Mouse (Mus musculus): Measurements from ENCODE around the gene Nol12. TPM values are rescaled to one million over a fixed set of nuclear protein-coding genes. Genes with fewer than 3 reads are reported as not detected.

The Nol12 gene
- 42.3 and 45.1 TPM in 2 replicates for polyA plus RNA-seq (2011; ENCODE audit: insufficient read depth, insufficient read length, low read depth, missing spikeins)

DNA sequence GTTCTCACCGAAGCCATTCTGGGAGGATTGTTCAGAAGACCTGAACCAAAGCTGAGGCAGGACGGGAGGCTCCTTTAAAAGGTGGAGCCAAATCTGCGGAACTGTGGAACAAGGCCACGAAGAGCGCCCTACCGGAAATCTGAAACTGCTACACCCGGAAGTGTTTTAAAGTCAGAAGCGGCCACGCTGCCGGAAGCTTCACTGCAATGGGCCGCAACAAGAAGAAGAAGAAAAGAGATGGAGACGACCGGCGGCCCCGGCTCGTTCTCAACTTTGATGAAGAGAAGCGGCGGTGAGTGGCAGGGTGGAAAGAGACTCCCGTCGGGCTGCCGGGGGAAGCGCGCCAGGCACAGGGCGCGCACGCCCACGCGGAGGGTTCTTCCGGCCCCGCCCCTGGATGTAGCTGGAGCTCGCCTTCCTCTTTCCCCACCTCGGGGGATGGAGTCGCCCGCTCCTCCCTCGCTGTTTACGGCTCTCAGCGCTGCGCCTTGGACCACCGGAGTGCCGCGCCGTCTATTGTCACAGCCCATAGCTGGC is at the start of gene Nol12:
TSS of gene Nol12 (plus strand) at position 150 of the 537 bp plus-strand sequence.
- no peak for TF ChIP-seq EP300 (IDR thresholded peaks at IDR 0.05; ENCODE audit: insufficient read depth, low read depth, low read length)
- TF ChIP-seq POLR2A (IDR thresholded peaks at IDR 0.05; ENCODE audit: insufficient read depth, low read length): no peak
- no peak for TF ChIP-seq CTCF (IDR thresholded peaks at IDR 0.05; ENCODE audit: low read depth, low read length)
- Histone ChIP-seq H3K27me3 (ENCODE audit: control insufficient read depth, insufficient read depth, low read length, poor library complexity, severe bottlenecking) (no peaks in the 10 kb centered on the region), H3K9ac (ENCODE audit: low read depth, poor library complexity, severe bottlenecking) (peak within 1 kb of the TSS; percentile 80), H3K4me1 (ENCODE audit: control insufficient read depth, insufficient read depth, low read length) (peaks cover 4% of the 10 kb centered on the region), H3K27ac (ENCODE audit: insufficient read depth, low read length) (no peak within 1 kb of the TSS), H3K36me3 (ENCODE audit: control insufficient read depth, insufficient read depth, low read length, poor library complexity, severe bottlenecking) (peaks cover 3% of the 10 kb centered on the region), H3K4me3 (ENCODE audit: low read depth, low read length) (peak within 1 kb of the TSS; percentile 85), H3K9me3 (replicated peaks; ENCODE audit: control insufficient read depth, insufficient read depth, low read length, poor library complexity, severe bottlenecking) (no peaks in the 10 kb centered on the region)

GRCm38 (mm10) chr15:78889401-78889853 is 45.3 kb upstream of the Nol12 start:
- no peak overlapping the region for H3K27ac ChIP-seq (ENCODE audit: insufficient read depth, low read length)
- no peak overlapping the region for H3K4me3 ChIP-seq (ENCODE audit: low read depth, low read length)

GRCm38 (mm10) chr15:78892440-78892839 is 42.3 kb upstream of the Nol12 start:
- Histone ChIP-seq H3K27ac (ENCODE audit: insufficient read depth, low read length) (no peak overlapping the region), H3K9ac (ENCODE audit: low read depth, poor library complexity, severe bottlenecking) (no peak overlapping the region), H3K4me1 (ENCODE audit: control insufficient read depth, insufficient read depth, low read length) (peaks cover 4% of the 10 kb centered on the region)

More at GRCm38 (mm10) chr15:78889401-78889853, 45.3 kb upstream of the Nol12 start:
- Histone ChIP-seq H3K9ac (ENCODE audit: low read depth, poor library complexity, severe bottlenecking) (no peak overlapping the region), H3K9me3 (replicated peaks; ENCODE audit: control insufficient read depth, insufficient read depth, low read length, poor library complexity, severe bottlenecking) (no peaks in the 10 kb centered on the region), H3K36me3 (ENCODE audit: control insufficient read depth, insufficient read depth, low read length, poor library complexity, severe bottlenecking) (peaks cover 6% of the 10 kb centered on the region; the same call in 1 of the 2 replicates), H3K27me3 (ENCODE audit: control insufficient read depth, insufficient read depth, low read length, poor library complexity, severe bottlenecking) (no peaks in the 10 kb centered on the region), H3K4me1 (ENCODE audit: control insufficient read depth, insufficient read depth, low read length) (no peaks in the 10 kb centered on the region)
- no peak for TF ChIP-seq EP300 (IDR thresholded peaks at IDR 0.05; ENCODE audit: insufficient read depth, low read depth, low read length)
- TF ChIP-seq CTCF (IDR thresholded peaks at IDR 0.05; ENCODE audit: low read depth, low read length): no peak
- no peak for TF ChIP-seq POLR2A (IDR thresholded peaks at IDR 0.05; ENCODE audit: insufficient read depth, low read length)

DNA sequence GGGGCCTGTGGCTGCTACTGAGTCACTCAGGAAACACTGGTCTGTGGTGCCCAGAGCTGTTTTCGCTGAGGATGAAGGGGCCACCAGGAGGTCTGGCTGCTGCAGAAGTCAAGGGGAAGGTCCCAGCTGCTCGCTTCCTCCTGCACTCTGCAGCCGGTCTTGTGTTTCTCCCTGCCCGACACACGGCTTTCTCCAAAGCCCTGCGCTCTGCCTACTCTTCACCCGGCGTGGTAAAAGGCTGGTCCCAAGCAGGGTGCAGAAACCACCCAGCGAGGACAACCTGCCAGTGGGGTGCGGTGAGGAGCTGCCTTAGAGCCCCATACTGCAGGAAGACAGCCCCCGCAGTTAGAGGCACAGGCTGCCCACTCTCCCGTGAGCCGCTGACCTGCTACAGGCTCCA is 40.0 kb upstream of the Nol12 start:
- TF ChIP-seq POLR2A (IDR thresholded peaks at IDR 0.05; ENCODE audit: insufficient read depth, low read length) (no peak), CTCF (IDR thresholded peaks at IDR 0.05; ENCODE audit: low read depth, low read length) (no peak), EP300 (IDR thresholded peaks at IDR 0.05; ENCODE audit: insufficient read depth, low read depth, low read length) (no peak)
- Histone ChIP-seq H3K36me3 (ENCODE audit: control insufficient read depth, insufficient read depth, low read length, poor library complexity, severe bottlenecking) (peaks cover 4% of the 10 kb centered on the region; the same call in 1 of the 2 replicates), H3K4me1 (ENCODE audit: control insufficient read depth, insufficient read depth, low read length) (peaks cover 6% of the 10 kb centered on the region), H3K4me3 (ENCODE audit: low read depth, low read length) (no peak overlapping the region), H3K27ac (ENCODE audit: insufficient read depth, low read length) (no peak overlapping the region), H3K9me3 (replicated peaks; ENCODE audit: control insufficient read depth, insufficient read depth, low read length, poor library complexity, severe bottlenecking) (no peaks in the 10 kb centered on the region), H3K27me3 (ENCODE audit: control insufficient read depth, insufficient read depth, low read length, poor library complexity, severe bottlenecking) (no peaks in the 10 kb centered on the region), H3K9ac (ENCODE audit: low read depth, poor library complexity, severe bottlenecking) (no peak overlapping the region)

More at GRCm38 (mm10) chr15:78892440-78892839, 42.3 kb upstream of the Nol12 start:
- peaks cover 4% of the 10 kb centered on the region; the same call in 1 of the 2 replicates for H3K36me3 ChIP-seq (ENCODE audit: control insufficient read depth, insufficient read depth, low read length, poor library complexity, severe bottlenecking)
- no peak overlapping the region for H3K4me3 ChIP-seq (ENCODE audit: low read depth, low read length)
- H3K9me3 ChIP-seq (replicated peaks; ENCODE audit: control insufficient read depth, insufficient read depth, low read length, poor library complexity, severe bottlenecking): no peaks in the 10 kb centered on the region
- H3K27me3 ChIP-seq (ENCODE audit: control insufficient read depth, insufficient read depth, low read length, poor library complexity, severe bottlenecking): no peaks in the 10 kb centered on the region
- TF ChIP-seq POLR2A (IDR thresholded peaks at IDR 0.05; ENCODE audit: insufficient read depth, low read length) (no peak), CTCF (IDR thresholded peaks at IDR 0.05; ENCODE audit: low read depth, low read length) (no peak), EP300 (IDR thresholded peaks at IDR 0.05; ENCODE audit: insufficient read depth, low read depth, low read length) (no peak)

- Histone ChIP-seq H3K9ac (ENCODE audit: low read depth, poor library complexity, severe bottlenecking) (no peak overlapping the region), H3K36me3 (ENCODE audit: control insufficient read depth, insufficient read depth, low read length, poor library complexity, severe bottlenecking) (peaks cover 4% of the 10 kb centered on the region; the same call in 1 of the 2 replicates), H3K4me1 (ENCODE audit: control insufficient read depth, insufficient read depth, low read length) (peaks cover 6% of the 10 kb centered on the region), H3K27me3 (ENCODE audit: control insufficient read depth, insufficient read depth, low read length, poor library complexity, severe bottlenecking) (no peaks in the 10 kb centered on the region), H3K4me3 (ENCODE audit: low read depth, low read length) (no peak overlapping the region), H3K9me3 (replicated peaks; ENCODE audit: control insufficient read depth, insufficient read depth, low read length, poor library complexity, severe bottlenecking) (no peaks in the 10 kb centered on the region), H3K27ac (ENCODE audit: insufficient read depth, low read length) (peak overlapping the region; percentile 53)
- no peak for TF ChIP-seq CTCF (IDR thresholded peaks at IDR 0.05; ENCODE audit: low read depth, low read length)
- TF ChIP-seq POLR2A (IDR thresholded peaks at IDR 0.05; ENCODE audit: insufficient read depth, low read length): no peak
- no peak for TF ChIP-seq EP300 (IDR thresholded peaks at IDR 0.05; ENCODE audit: insufficient read depth, low read depth, low read length)
Observed at GRCm38 (mm10) chr15:78895741-78896140, 39.0 kb upstream of the Nol12 start.

GRCm38 (mm10) chr15:78896149-78896548 is 38.6 kb upstream of the Nol12 start:
- H3K9me3 ChIP-seq (replicated peaks; ENCODE audit: control insufficient read depth, insufficient read depth, low read length, poor library complexity, severe bottlenecking): no peaks in the 10 kb centered on the region

More at GRCm38 (mm10) chr15:78896149-78896548, 38.6 kb upstream of the Nol12 start:
- no peak for TF ChIP-seq POLR2A (IDR thresholded peaks at IDR 0.05; ENCODE audit: insufficient read depth, low read length)
- TF ChIP-seq CTCF (IDR thresholded peaks at IDR 0.05; ENCODE audit: low read depth, low read length): no peak
- peak; percentile 84 for TF ChIP-seq EP300 (IDR thresholded peaks at IDR 0.05; ENCODE audit: insufficient read depth, low read depth, low read length)
- Histone ChIP-seq H3K4me1 (ENCODE audit: control insufficient read depth, insufficient read depth, low read length) (peaks cover 6% of the 10 kb centered on the region), H3K27me3 (ENCODE audit: control insufficient read depth, insufficient read depth, low read length, poor library complexity, severe bottlenecking) (no peaks in the 10 kb centered on the region), H3K27ac (ENCODE audit: insufficient read depth, low read length) (peak overlapping the region; percentile 53), H3K36me3 (ENCODE audit: control insufficient read depth, insufficient read depth, low read length, poor library complexity, severe bottlenecking) (peaks cover 4% of the 10 kb centered on the region; the same call in 1 of the 2 replicates), H3K4me3 (ENCODE audit: low read depth, low read length) (no peak overlapping the region), H3K9ac (ENCODE audit: low read depth, poor library complexity, severe bottlenecking) (no peak overlapping the region)
